10 mouse cellular contexts compared by ENCODE assay signal in genomic region chr11:100145858-100146560, GRCm38 (mm10). TPM values are rescaled to one million over a fixed set of nuclear protein-coding genes. Genes with fewer than 3 reads are reported as not detected.
A peak's percentile ranks its signal among the peaks of the same experiment; 100 is the strongest.
DNase-seq lines count a peak whose midpoint lies in the region; ATAC-seq lines count a peak whose summit lies in the region.
"Had no signal": no experiment of that assay in that cellular context is flagged by ENCODE, and none has a peak within 500 bp of the region (broad histone marks: within the 10 kb centered on the region; RNA-seq: fewer than 3 reads in every experiment).

No protein-coding gene starts in this region.

- DNase-seq in kidney, adult 11 months = peak; percentile 11
- no peak for DNase-seq in kidney, adult 9 months
- DNase-seq in lung, adult 18-20 months = peak; percentile 91 to 95
- no peak for DNase-seq in frontal cortex, postnatal 25 days (ENCODE audit: low spot score in 2 of 2)
- DNase-seq in layer of hippocampus, adult 18-20 months (ENCODE audit: low spot score in 2 of 2) = no peak
- DNase-seq in cerebellum, adult 11 months = no peak

- H3K36me3 ChIP-seq in hindbrain, embryonic 12.5 days = no peaks in the 10 kb centered on the region
- peaks cover 3% of the 10 kb centered on the region; the same call in 1 of the 2 replicates for H3K36me3 ChIP-seq in stomach, embryonic 14.5 days (ENCODE audit: control insufficient read depth, insufficient read depth, low read length)

- H3K4me1 ChIP-seq in hindbrain, embryonic 12.5 days = peaks cover 14% of the 10 kb centered on the region
- H3K4me1 ChIP-seq in stomach, embryonic 14.5 days (ENCODE audit: control insufficient read depth, insufficient read depth, low read length) = no peaks in the 10 kb centered on the region

- H3K4me3 ChIP-seq in hindbrain, embryonic 12.5 days = peak overlapping the region; percentile 22
- H3K4me3 ChIP-seq in stomach, embryonic 14.5 days (ENCODE audit: low read depth, low read length) = peak overlapping the region; percentile 34

- H3K27ac ChIP-seq in hindbrain, embryonic 12.5 days = no peak overlapping the region
- H3K27ac ChIP-seq in stomach, embryonic 14.5 days (ENCODE audit: low read length) = peak overlapping the region; percentile 83

- H3K9ac ChIP-seq in hindbrain, embryonic 12.5 days = no peak overlapping the region
- H3K9ac ChIP-seq in stomach, embryonic 14.5 days (replicated peaks; ENCODE audit: low read depth, low read length) = peak overlapping the region; percentile 37; the same call in 1 of the 2 replicates

- ATAC-seq in hindbrain, embryonic 12.5 days (ENCODE audit: low FRiP score) = no peak
- peak; percentile 88 for ATAC-seq in stomach, embryonic 14.5 days (ENCODE audit: insufficient number of reproducible peaks, insufficient read depth, low FRiP score, low read depth)

- peaks cover 42% of the 10 kb centered on the region for H3K27me3 ChIP-seq in hindbrain, embryonic 12.5 days
- H3K27me3 ChIP-seq in stomach, embryonic 14.5 days (ENCODE audit: control insufficient read depth, insufficient read depth, low read length) = 0 out of 2 replicates have a peak, but pooled peaks cover 7% of the 10 kb centered on the region

- 5% methylated on average over 13 of the region's 13 CpGs for WGBS in hindbrain, embryonic 12.5 days
- WGBS in stomach, embryonic 14.5 days = 3% methylated on average over 13 of the region's 13 CpGs

- no peaks in the 10 kb centered on the region for H3K9me3 ChIP-seq in hindbrain, embryonic 12.5 days (replicated peaks)
- H3K9me3 ChIP-seq in stomach, embryonic 14.5 days (ENCODE audit: control insufficient read depth, low read depth, low read length) = no peaks in the 10 kb centered on the region

- H3K4me2 ChIP-seq in hindbrain, embryonic 12.5 days (replicated peaks) = peak overlapping the region; percentile 50
- H3K4me2 ChIP-seq in stomach, embryonic 14.5 days (replicated peaks; ENCODE audit: low read depth, low read length) = peak overlapping the region; percentile 23; the same call in 1 of the 2 replicates

RNA-seq across cellular contexts. Expression of gene Krt19, which starts 2.5 kb away (rescaled TPM):
- polyA plus RNA-seq in hindbrain, embryonic 12.5 days (2016; fragmentation: Nextera tagmentation; extraction: Ambion mirVana) = 4.5 and 6.7 TPM in 2 replicates
- polyA plus RNA-seq in stomach, embryonic 14.5 days (2014; fragmentation: Nextera tagmentation; extraction: Ambion mirVana) = 387 and 441 TPM in 2 replicates
- not detected for total RNA-seq in layer of hippocampus, adult 18-20 months (2021)

RNA-seq across cellular contexts. Expression of gene Krt15, which starts 10.3 kb away (rescaled TPM):
- 10.5 and 17.3 TPM in 2 replicates for polyA plus RNA-seq in hindbrain, embryonic 12.5 days (2016; fragmentation: Nextera tagmentation; extraction: Ambion mirVana)
- polyA plus RNA-seq in stomach, embryonic 14.5 days (2014; fragmentation: Nextera tagmentation; extraction: Ambion mirVana) = 215 and 241 TPM in 2 replicates
- under 1 TPM in 1 of 2 experiments, not detected in 1; 0.51 TPM for total RNA-seq in layer of hippocampus, adult 18-20 months (2021)
- polyA plus RNA-seq: cortical plate, adult 2 months had no signal

RNA-seq across cellular contexts. Expression of gene Krt13, which starts 24.6 kb away (rescaled TPM):
- polyA plus RNA-seq in hindbrain, embryonic 12.5 days (2016; fragmentation: Nextera tagmentation; extraction: Ambion mirVana) = not detected in 2 replicates
- polyA plus RNA-seq in stomach, embryonic 14.5 days (2014; fragmentation: Nextera tagmentation; extraction: Ambion mirVana) = 76.1 and 140 TPM in 2 replicates
- not detected for total RNA-seq in layer of hippocampus, adult 18-20 months (2021)
- polyA plus RNA-seq: cortical plate, adult 2 months had no signal

RNA-seq across cellular contexts. Expression of gene Krt36, which starts 40.6 kb away (rescaled TPM):
- not detected in 2 replicates for polyA plus RNA-seq in hindbrain, embryonic 12.5 days (2016; fragmentation: Nextera tagmentation; extraction: Ambion mirVana)
- 0.29 and 0.35 TPM in 2 replicates for polyA plus RNA-seq in stomach, embryonic 14.5 days (2014; fragmentation: Nextera tagmentation; extraction: Ambion mirVana)
- total RNA-seq in layer of hippocampus, adult 18-20 months (2021) = not detected
- total RNA-seq: neutrophil, adult 5-6 weeks had no signal
- polyA plus RNA-seq: cortical plate, adult 2 months had no signal

RNA-seq across cellular contexts. Expression of gene Krt9, which starts 47.0 kb away (rescaled TPM):
- polyA plus RNA-seq in hindbrain, embryonic 12.5 days (2016; fragmentation: Nextera tagmentation; extraction: Ambion mirVana) = 0.08 TPM in 1 of 2 replicates, not detected in the other
- polyA plus RNA-seq in stomach, embryonic 14.5 days (2014; fragmentation: Nextera tagmentation; extraction: Ambion mirVana) = not detected in 2 replicates
- 1 to 10 TPM; 3.8 to 4.4 TPM for total RNA-seq in layer of hippocampus, adult 18-20 months (2021)
- total RNA-seq: neutrophil, adult 5-6 weeks had no signal

Comparison
In these comparisons a context has a peak if more than half of its experiments do, and no peak if none do; other contexts are left out.
1. DNase-seq: peak in kidney, adult 11 months (single experiment) and lung, adult 18-20 months (2 of 2); none in kidney, adult 9 months (single experiment), frontal cortex, postnatal 25 days (0 of 2), layer of hippocampus, adult 18-20 months (0 of 2) and cerebellum, adult 11 months (single experiment).
2. RNA of gene Krt19, which starts 2.5 kb away (polyA plus RNA-seq): 387 to 441 TPM in stomach, embryonic 14.5 days; 4.5 to 6.7 TPM in hindbrain, embryonic 12.5 days; every median in the first group is over 10 times any median in the second.
3. RNA of gene Krt15, which starts 10.3 kb away (polyA plus RNA-seq): 215 to 241 TPM in stomach, embryonic 14.5 days; 10.5 to 17.3 TPM in hindbrain, embryonic 12.5 days; every median in the first group is over 10 times any median in the second.
4. RNA of gene Krt13, which starts 24.6 kb away (polyA plus RNA-seq): 76.1 to 140 TPM in stomach, embryonic 14.5 days; not detected in hindbrain, embryonic 12.5 days; every median in the first group is over 10 times any median in the second.